Mouse (Mus musculus) limb, embryonic 10.5 days (tissue): ENCODE data around the gene Ccdc120. TPM values are rescaled to one million over a fixed set of nuclear protein-coding genes. Genes with fewer than 3 reads are reported as not detected.

Experiments used
- DNase-seq: peaks from one replicate; pipeline ENCODE4 v3.0.0-alpha.2; 2017; ENCODE audit warnings: low spot score
- H3K27ac ChIP-seq: fragments of 300-500 bp; sonication (generic); 2 replicates; pipeline ENCODE4 v1.5.1; 2016; ENCODE audit warnings: mild to moderate bottlenecking
- H3K27me3 ChIP-seq: fragments of 300-500 bp; sonication (generic); 2 replicates; pipeline ENCODE4 v1.6.1; 2016; ENCODE audit warnings: low read depth, mild to moderate bottlenecking; ENCODE audit not compliant: poor library complexity, severe bottlenecking
- H3K36me3 ChIP-seq: fragments of 300-500 bp; sonication (generic); 2 replicates; pipeline ENCODE4 v1.6.1; 2016; ENCODE audit warnings: mild to moderate bottlenecking, moderate library complexity
- H3K4me1 ChIP-seq: fragments of 300-500 bp; sonication (generic); 2 replicates; pipeline ENCODE4 v1.6.1; 2016
- H3K4me3 ChIP-seq: fragments of 300-500 bp; sonication (generic); 2 replicates; pipeline ENCODE4 v1.5.1; 2016; ENCODE audit warnings: mild to moderate bottlenecking, moderate library complexity
- H3K9me3 ChIP-seq: fragments of 300-500 bp; sonication (generic); replicated peaks from 2 replicates; pipeline ENCODE4 v1.6.1; 2016; ENCODE audit warnings: mild to moderate bottlenecking
- WGBS: fragments of 180-500 bp; shearing (Covaris S2); methylation state at CpG from one replicate; pipeline ENCODE4 v1.1.7; 2016; 5-methylcytosine and 5-hydroxymethylcytosine counted together
- polyA plus RNA-seq: library from polyadenylated mRNA; unstranded; fragments of >200 nt; fragmentation: Nextera tagmentation; extraction: Ambion mirVana; gene quantifications from 2 replicates; pipeline ENCODE4 v1.2.1, GENCODE M21; 2016

Gene Ccdc120
- polyA plus RNA-seq = 21.8 and 21.9 TPM in 2 replicates

GRCm38 (mm10) chrX:7750432-7751116 is at the start of gene Ccdc120:
TSS of gene Ccdc120 (minus strand) at chrX:7750905.
- H3K4me1 ChIP-seq = peaks cover 6% of the 10 kb centered on the region; the same call in 1 of the 2 replicates
- no peaks in the 10 kb centered on the region for H3K27me3 ChIP-seq
- no peaks in the 10 kb centered on the region for H3K9me3 ChIP-seq
- WGBS = 7% methylated on average over 49 of the region's 56 CpGs
- peak; percentile 84 for DNase-seq
- peak within 1 kb of the TSS; percentile 69 for H3K4me3 ChIP-seq
- peak within 1 kb of the TSS; percentile 86 for H3K27ac ChIP-seq
- no peaks in the 10 kb centered on the region for H3K36me3 ChIP-seq

GRCm38 (mm10) chrX:7797327-7797726 is 46.6 kb upstream of the Ccdc120 start:
- no peak for DNase-seq
- Histone ChIP-seq H3K9me3 (no peaks in the 10 kb centered on the region), H3K4me3 (no peak overlapping the region), H3K27me3 (no peaks in the 10 kb centered on the region), H3K36me3 (peaks cover 29% of the 10 kb centered on the region), H3K27ac (no peak overlapping the region), H3K4me1 (no peaks in the 10 kb centered on the region)
- WGBS = 91% methylated on average over 3 of the region's 3 CpGs

GRCm38 (mm10) chrX:7795016-7795415 is 44.3 kb upstream of the Ccdc120 start:
- Histone ChIP-seq H3K27ac (no peak overlapping the region), H3K27me3 (no peaks in the 10 kb centered on the region), H3K4me1 (0 out of 2 replicates have a peak, but pooled peaks cover 5% of the 10 kb centered on the region), H3K4me3 (no peak overlapping the region), H3K36me3 (peaks cover 11% of the 10 kb centered on the region), H3K9me3 (no peaks in the 10 kb centered on the region)
- 21% methylated on average over 7 of the region's 7 CpGs for WGBS
- DNase-seq = peak; percentile 62

- Histone ChIP-seq H3K27me3 (no peaks in the 10 kb centered on the region), H3K36me3 (no peaks in the 10 kb centered on the region), H3K4me1 (0 out of 2 replicates have a peak, but pooled peaks cover 5% of the 10 kb centered on the region), H3K9me3 (no peaks in the 10 kb centered on the region), H3K27ac (no peak overlapping the region), H3K4me3 (no peak overlapping the region)
- WGBS = 47% methylated on average over 3 of the region's 3 CpGs
- DNase-seq = no peak
Observed at GRCm38 (mm10) chrX:7793361-7793760, 42.7 kb upstream of the Ccdc120 start.

GRCm38 (mm10) chrX:7790309-7790708 is 39.6 kb upstream of the Ccdc120 start:
- Histone ChIP-seq H3K36me3 (no peaks in the 10 kb centered on the region), H3K4me1 (0 out of 2 replicates have a peak, but pooled peaks cover 5% of the 10 kb centered on the region), H3K9me3 (no peaks in the 10 kb centered on the region), H3K27ac (peak overlapping the region; percentile 75; the same call in 1 of the 2 replicates), H3K4me3 (peak overlapping the region; percentile 60), H3K27me3 (no peaks in the 10 kb centered on the region)
- WGBS = 18% methylated on average over 5 of the region's 5 CpGs
- no peak for DNase-seq

GRCm38 (mm10) chrX:7789542-7790136 is 38.9 kb upstream of the Ccdc120 start, which contains the start of gene Gripap1:
TSS of gene Gripap1 (plus strand) at chrX:7789765.
- Histone ChIP-seq H3K9me3 (no peaks in the 10 kb centered on the region), H3K27ac (peak within 1 kb of the TSS; percentile 75), H3K36me3 (no peaks in the 10 kb centered on the region), H3K27me3 (no peaks in the 10 kb centered on the region), H3K4me3 (peak within 1 kb of the TSS; percentile 60), H3K4me1 (0 out of 2 replicates have a peak, but pooled peaks cover 5% of the 10 kb centered on the region)
- WGBS = 7% methylated on average over 24 of the region's 24 CpGs
- peak; percentile 62 for DNase-seq

GRCm38 (mm10) chrX:7782603-7783092 is 31.9 kb upstream of the Ccdc120 start:
- 84% methylated on average over 4 of the region's 4 CpGs for WGBS
- no peaks in the 10 kb centered on the region for H3K27me3 ChIP-seq
- no peaks in the 10 kb centered on the region; the same call in 1 of the 2 replicates for H3K9me3 ChIP-seq
- H3K4me3 ChIP-seq = no peak overlapping the region
- no peak for DNase-seq
- H3K27ac ChIP-seq = no peak overlapping the region
- no peaks in the 10 kb centered on the region for H3K4me1 ChIP-seq
- no peaks in the 10 kb centered on the region for H3K36me3 ChIP-seq

GRCm38 (mm10) chrX:7779294-7779693 is 28.6 kb upstream of the Ccdc120 start:
- no peaks in the 10 kb centered on the region for H3K27me3 ChIP-seq
- 15% methylated on average over 3 of the region's 3 CpGs for WGBS
- no peak for DNase-seq
- no peaks in the 10 kb centered on the region for H3K4me1 ChIP-seq
- no peak overlapping the region for H3K27ac ChIP-seq
- no peaks in the 10 kb centered on the region; the same call in 1 of the 2 replicates for H3K9me3 ChIP-seq
- no peak overlapping the region for H3K4me3 ChIP-seq
- peaks cover 5% of the 10 kb centered on the region; the same call in 1 of the 2 replicates for H3K36me3 ChIP-seq

- no peaks in the 10 kb centered on the region for H3K27me3 ChIP-seq
- 69% methylated on average over 7 of the region's 7 CpGs for WGBS
- peaks cover 11% of the 10 kb centered on the region for H3K36me3 ChIP-seq
- no peak overlapping the region for H3K27ac ChIP-seq
- no peak overlapping the region for H3K4me3 ChIP-seq
- no peaks in the 10 kb centered on the region; the same call in 1 of the 2 replicates for H3K9me3 ChIP-seq
- no peaks in the 10 kb centered on the region for H3K4me1 ChIP-seq
- no peak for DNase-seq
Observed at GRCm38 (mm10) chrX:7778450-7779244, 27.9 kb upstream of the Ccdc120 start.

- no peaks in the 10 kb centered on the region for H3K9me3 ChIP-seq
- no peak overlapping the region for H3K27ac ChIP-seq
- no peak overlapping the region for H3K4me3 ChIP-seq
- H3K36me3 ChIP-seq = peaks cover 28% of the 10 kb centered on the region
- WGBS = 54% methylated on average over 8 of the region's 8 CpGs
- no peaks in the 10 kb centered on the region for H3K27me3 ChIP-seq
- H3K4me1 ChIP-seq = no peaks in the 10 kb centered on the region
- DNase-seq = peak; percentile 62
Observed at GRCm38 (mm10) chrX:7776329-7777082, 25.8 kb upstream of the Ccdc120 start.

GRCm38 (mm10) chrX:7775501-7776205 is 24.9 kb upstream of the Ccdc120 start:
- Histone ChIP-seq H3K27me3 (no peaks in the 10 kb centered on the region), H3K4me1 (no peaks in the 10 kb centered on the region), H3K36me3 (peaks cover 37% of the 10 kb centered on the region), H3K27ac (no peak overlapping the region), H3K4me3 (no peak overlapping the region), H3K9me3 (no peaks in the 10 kb centered on the region)
- DNase-seq = no peak
- WGBS = 82% methylated on average over 9 of the region's 9 CpGs
